Mouse (Mus musculus) testis, adult 2 months (tissue): ENCODE measurements around the gene Snrpb2.

Experiments
- CTCF ChIP-seq: fragments of 200-500 bp; IDR thresholded peaks from 2 replicates; pipeline ENCODE4 v1.5.1; 2012; ENCODE audit warnings: low read depth, mild to moderate bottlenecking, inconsistent platforms, low read length, moderate library complexity; ENCODE audit not compliant: control insufficient read depth, insufficient read depth, insufficient replicate concordance
- POLR2A ChIP-seq: fragments of 200-500 bp; IDR thresholded peaks from 2 replicates; pipeline ENCODE4 v1.6.1; 2012; ENCODE audit warnings: low read depth, mild to moderate bottlenecking, inconsistent platforms, low read length, moderate library complexity; ENCODE audit not compliant: control insufficient read depth

GRCm38 (mm10) chr2:143041596-143041995 is 21.2 kb upstream of the Snrpb2 start:
- TF ChIP-seq CTCF (no peak), POLR2A (no peak)
